Mouse (Mus musculus): Measurements from ENCODE around the gene Uggt2. TPM values are rescaled to one million over a fixed set of nuclear protein-coding genes. Genes with fewer than 3 reads are reported as not detected.
A peak's percentile ranks its signal among the peaks of the same experiment; 100 is the strongest.

Gene Uggt2
- polyA plus RNA-seq, 1 experiment from 2014 or later, result 5.9 TPM

GRCm38 (mm10) chr14:119052361-119052760, 46.9 kb downstream of the Uggt2 start:
- no peak for TF ChIP-seq CTCF (IDR thresholded peaks at IDR 0.05)
- TF ChIP-seq EP300 (IDR thresholded peaks at IDR 0.05), result no peak
- H3K4me3 ChIP-seq (ENCODE audit: low read depth, low read length), result no peak overlapping the region
- ATAC-seq (no peak), DNase-seq (ENCODE audit: low spot score) (no peak)
- H3K9me3 ChIP-seq (ENCODE audit: low read length), result no peaks in the 10 kb centered on the region
- H3K9ac ChIP-seq (replicated peaks; ENCODE audit: low read depth), result no peak overlapping the region
- no peaks in the 10 kb centered on the region for H3K4me1 ChIP-seq (ENCODE audit: insufficient read depth, low read depth, low read length)
- no peak overlapping the region for H3K27ac ChIP-seq (ENCODE audit: low read length)
- H3K27me3 ChIP-seq (replicated peaks; ENCODE audit: insufficient read depth, low read length), result no peaks in the 10 kb centered on the region
- no peaks in the 10 kb centered on the region for H3K36me3 ChIP-seq (ENCODE audit: insufficient read depth, low read length)
- no peak overlapping the region for H3K4me2 ChIP-seq (replicated peaks; ENCODE audit: low read depth, low read length)
- WGBS, result 96% methylated on average over 3 of the region's 3 CpGs

GRCm38 (mm10) chr14:119043765-119044164, 55.5 kb downstream of the Uggt2 start:
- Histone ChIP-seq H3K4me1 (ENCODE audit: insufficient read depth, low read depth, low read length) (no peaks in the 10 kb centered on the region), H3K9me3 (ENCODE audit: low read length) (no peaks in the 10 kb centered on the region), H3K9ac (replicated peaks; ENCODE audit: low read depth) (no peak overlapping the region), H3K4me3 (ENCODE audit: low read depth, low read length) (no peak overlapping the region), H3K27me3 (replicated peaks; ENCODE audit: insufficient read depth, low read length) (no peaks in the 10 kb centered on the region), H3K4me2 (replicated peaks; ENCODE audit: low read depth, low read length) (no peak overlapping the region), H3K27ac (ENCODE audit: low read length) (no peak overlapping the region), H3K36me3 (ENCODE audit: insufficient read depth, low read length) (no peaks in the 10 kb centered on the region)
- ATAC-seq (no peak), DNase-seq (ENCODE audit: low spot score) (no peak)
- TF ChIP-seq EP300 (IDR thresholded peaks at IDR 0.05) (no peak), CTCF (IDR thresholded peaks at IDR 0.05) (no peak)
- WGBS, result 55% methylated on average over 7 of the region's 7 CpGs

GRCm38 (mm10) chr14:119040253-119040652, 59.0 kb downstream of the Uggt2 start:
- TF ChIP-seq CTCF (IDR thresholded peaks at IDR 0.05) (peak; percentile 72), EP300 (IDR thresholded peaks at IDR 0.05) (no peak)
- Histone ChIP-seq H3K27me3 (replicated peaks; ENCODE audit: insufficient read depth, low read length) (no peaks in the 10 kb centered on the region), H3K27ac (ENCODE audit: low read length) (no peak overlapping the region), H3K4me3 (ENCODE audit: low read depth, low read length) (no peak overlapping the region), H3K9ac (replicated peaks; ENCODE audit: low read depth) (no peak overlapping the region), H3K9me3 (ENCODE audit: low read length) (no peaks in the 10 kb centered on the region), H3K36me3 (ENCODE audit: insufficient read depth, low read length) (no peaks in the 10 kb centered on the region), H3K4me1 (ENCODE audit: insufficient read depth, low read depth, low read length) (no peaks in the 10 kb centered on the region), H3K4me2 (replicated peaks; ENCODE audit: low read depth, low read length) (no peak overlapping the region)
- 57% methylated on average over 1 of the region's 1 CpGs for WGBS
- ATAC-seq (no peak), DNase-seq (ENCODE audit: low spot score) (peak; percentile 63)

GRCm38 (mm10) chr14:119037755-119038154, 61.5 kb downstream of the Uggt2 start:
- H3K9ac ChIP-seq (replicated peaks; ENCODE audit: low read depth), result no peak overlapping the region
- DNase-seq (ENCODE audit: low spot score) (no peak), ATAC-seq (no peak)
- TF ChIP-seq CTCF (IDR thresholded peaks at IDR 0.05) (no peak), EP300 (IDR thresholded peaks at IDR 0.05) (no peak)
- WGBS, result 72% methylated on average over 3 of the region's 3 CpGs
- no peak overlapping the region for H3K4me2 ChIP-seq (replicated peaks; ENCODE audit: low read depth, low read length)
- H3K4me1 ChIP-seq (ENCODE audit: insufficient read depth, low read depth, low read length), result no peaks in the 10 kb centered on the region
- H3K27me3 ChIP-seq (replicated peaks; ENCODE audit: insufficient read depth, low read length), result no peaks in the 10 kb centered on the region
- no peaks in the 10 kb centered on the region for H3K36me3 ChIP-seq (ENCODE audit: insufficient read depth, low read length)
- H3K27ac ChIP-seq (ENCODE audit: low read length), result no peak overlapping the region
- H3K4me3 ChIP-seq (ENCODE audit: low read depth, low read length), result no peak overlapping the region
- no peaks in the 10 kb centered on the region for H3K9me3 ChIP-seq (ENCODE audit: low read length)

- 87% methylated on average over 12 of the region's 12 CpGs for WGBS
- Histone ChIP-seq H3K36me3 (ENCODE audit: insufficient read depth, low read length) (no peaks in the 10 kb centered on the region), H3K4me1 (ENCODE audit: insufficient read depth, low read depth, low read length) (no peaks in the 10 kb centered on the region), H3K4me2 (replicated peaks; ENCODE audit: low read depth, low read length) (no peak overlapping the region), H3K4me3 (ENCODE audit: low read depth, low read length) (no peak overlapping the region), H3K27ac (ENCODE audit: low read length) (no peak overlapping the region), H3K9ac (replicated peaks; ENCODE audit: low read depth) (no peak overlapping the region), H3K9me3 (ENCODE audit: low read length) (no peaks in the 10 kb centered on the region), H3K27me3 (replicated peaks; ENCODE audit: insufficient read depth, low read length) (no peaks in the 10 kb centered on the region)
- ATAC-seq, result no peak
- TF ChIP-seq CTCF (IDR thresholded peaks at IDR 0.05), result no peak
- TF ChIP-seq EP300 (IDR thresholded peaks at IDR 0.05), result no peak
- DNase-seq (ENCODE audit: low spot score), result no peak
Observed at GRCm38 (mm10) chr14:119037076-119037683, 62.0 kb downstream of the Uggt2 start.

- Histone ChIP-seq H3K36me3 (ENCODE audit: insufficient read depth, low read length) (no peaks in the 10 kb centered on the region), H3K9ac (replicated peaks; ENCODE audit: low read depth) (no peak overlapping the region), H3K4me3 (ENCODE audit: low read depth, low read length) (no peak overlapping the region), H3K4me2 (replicated peaks; ENCODE audit: low read depth, low read length) (no peak overlapping the region), H3K4me1 (ENCODE audit: insufficient read depth, low read depth, low read length) (no peaks in the 10 kb centered on the region), H3K27ac (ENCODE audit: low read length) (no peak overlapping the region), H3K27me3 (replicated peaks; ENCODE audit: insufficient read depth, low read length) (no peaks in the 10 kb centered on the region), H3K9me3 (ENCODE audit: low read length) (no peaks in the 10 kb centered on the region)
- 38% methylated on average over 1 of the region's 2 CpGs for WGBS
- TF ChIP-seq EP300 (IDR thresholded peaks at IDR 0.05), result no peak
- no peak for TF ChIP-seq CTCF (IDR thresholded peaks at IDR 0.05)
- no peak for ATAC-seq
- no peak for DNase-seq (ENCODE audit: low spot score)
Observed at GRCm38 (mm10) chr14:119027675-119028253, 71.5 kb downstream of the Uggt2 start.
